Mouse (Mus musculus) liver, embryonic 13.5 days (tissue): ENCODE data around the gene Cep295. TPM values are rescaled to one million over a fixed set of nuclear protein-coding genes. Genes with fewer than 3 reads are reported as not detected.
"Not testable (repeated sequence)": the region's sequence is repeated elsewhere in the genome, so short reads cannot be mapped to it uniquely, and the experiment has no call there.

Experiments used
- ATAC-seq: fragments of 200-750 bp; cut with Nextera tagmentation; 2 replicates; pipeline ENCODE4 v1.8.0; 2017; ENCODE audit warnings: low read depth, mild to moderate bottlenecking, moderate number of reproducible peaks, moderate library complexity
- DNase-seq: peaks from one replicate; pipeline ENCODE4 v3.0.0; 2022
- H3K27ac ChIP-seq: fragments of 300-500 bp; sonication (generic); 2 replicates; pipeline ENCODE4 v1.5.1; 2015; ENCODE audit warnings: moderate library complexity, mild to moderate bottlenecking, inconsistent platforms
- H3K27me3 ChIP-seq: fragments of 300-500 bp; sonication (generic); 2 replicates; pipeline ENCODE4 v1.6.1; 2015; ENCODE audit warnings: mild to moderate bottlenecking, inconsistent platforms
- H3K36me3 ChIP-seq: fragments of 300-500 bp; sonication (generic); 2 replicates; pipeline ENCODE4 v1.6.1; 2015; ENCODE audit warnings: mild to moderate bottlenecking, inconsistent platforms
- H3K4me1 ChIP-seq: fragments of 300-500 bp; sonication (generic); replicated peaks from 2 replicates; pipeline ENCODE4 v1.6.1; 2015; ENCODE audit warnings: inconsistent platforms
- H3K4me2 ChIP-seq: fragments of 300-500 bp; sonication (generic); 2 replicates; pipeline ENCODE4 v1.6.1; 2015; ENCODE audit warnings: inconsistent platforms, mild to moderate bottlenecking, moderate library complexity
- H3K4me3 ChIP-seq: fragments of 300-500 bp; sonication (generic); replicated peaks from 2 replicates; pipeline ENCODE4 v1.5.1; 2015; ENCODE audit warnings: mild to moderate bottlenecking, inconsistent platforms
- H3K9ac ChIP-seq: fragments of 300-500 bp; sonication (generic); 2 replicates; pipeline ENCODE4 v1.6.1; 2015; ENCODE audit warnings: mild to moderate bottlenecking, inconsistent platforms
- H3K9me3 ChIP-seq: fragments of 300-500 bp; sonication (generic); replicated peaks from 2 replicates; pipeline ENCODE4 v1.6.1; 2016; ENCODE audit warnings: inconsistent platforms
- WGBS: fragments of 180-500 bp; shearing (Covaris S2); methylation state at CpG from one replicate; pipeline ENCODE4 v1.1.7; 2015; ENCODE audit not compliant: insufficient replicate concordance; 5-methylcytosine and 5-hydroxymethylcytosine counted together
- polyA plus RNA-seq: library from polyadenylated mRNA; unstranded; fragments of >200 nt; fragmentation: Nextera tagmentation; extraction: Ambion mirVana; gene quantifications from 2 replicates; pipeline ENCODE4 v1.2.1, GENCODE M21; 2015

Cep295 gene
- polyA plus RNA-seq, 1 experiment from 2014 or later, result 8.5 TPM

DNA sequence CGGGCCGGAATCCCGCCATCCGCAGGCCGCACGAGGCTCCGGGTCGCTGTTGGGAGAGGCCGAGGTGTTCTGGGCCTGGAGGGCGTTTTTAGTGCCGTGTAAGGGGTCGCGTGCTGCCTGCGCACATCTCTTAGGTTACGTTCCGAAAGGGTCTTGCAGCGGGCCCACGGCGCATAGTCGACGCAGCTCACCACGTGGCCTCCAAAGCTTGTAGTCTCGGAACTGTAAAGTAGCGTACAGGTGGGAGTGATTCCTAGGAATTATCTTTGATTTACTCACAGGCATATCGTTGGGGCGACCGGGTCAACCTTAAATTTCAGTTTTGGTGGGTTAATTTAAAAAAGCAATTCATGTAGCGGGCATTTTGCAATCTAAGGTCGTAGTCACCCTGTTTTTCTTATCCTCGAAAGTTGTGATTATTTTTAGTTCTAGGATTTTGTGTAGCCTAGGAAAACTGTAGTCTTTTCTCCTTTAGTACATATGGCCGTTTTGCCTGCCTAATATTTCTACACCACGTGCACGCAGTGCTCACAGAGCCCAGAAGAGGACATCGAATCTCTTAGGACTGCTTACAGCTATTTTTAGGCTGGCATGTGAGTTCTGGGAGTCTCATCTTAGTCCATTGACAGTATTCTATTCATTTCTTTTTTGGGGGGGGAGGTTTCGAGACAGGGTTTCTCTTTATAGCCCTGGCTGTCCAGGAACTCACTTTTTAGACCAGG, 51.0 kb downstream of the Cep295 start, which contains the start of gene 4931406C07Rik:
TSS of gene 4931406C07Rik (minus strand) at position 51 of the 722 bp plus-strand sequence.
- H3K4me2 ChIP-seq, result peak within 1 kb of the TSS; percentile 93
- peak within 1 kb of the TSS; percentile 96 for H3K9ac ChIP-seq
- WGBS, result under 1% methylated on average over 35 of the region's 35 CpGs
- no peaks in the 10 kb centered on the region for H3K9me3 ChIP-seq
- DNase-seq (no peak), ATAC-seq (no peak)
- H3K27ac ChIP-seq, result peak within 1 kb of the TSS; percentile 92
- peak within 1 kb of the TSS; percentile 91 for H3K4me3 ChIP-seq
- no peaks in the 10 kb centered on the region for H3K27me3 ChIP-seq
- peaks cover 41% of the 10 kb centered on the region for H3K36me3 ChIP-seq
- peaks cover 56% of the 10 kb centered on the region for H3K4me1 ChIP-seq

DNA sequence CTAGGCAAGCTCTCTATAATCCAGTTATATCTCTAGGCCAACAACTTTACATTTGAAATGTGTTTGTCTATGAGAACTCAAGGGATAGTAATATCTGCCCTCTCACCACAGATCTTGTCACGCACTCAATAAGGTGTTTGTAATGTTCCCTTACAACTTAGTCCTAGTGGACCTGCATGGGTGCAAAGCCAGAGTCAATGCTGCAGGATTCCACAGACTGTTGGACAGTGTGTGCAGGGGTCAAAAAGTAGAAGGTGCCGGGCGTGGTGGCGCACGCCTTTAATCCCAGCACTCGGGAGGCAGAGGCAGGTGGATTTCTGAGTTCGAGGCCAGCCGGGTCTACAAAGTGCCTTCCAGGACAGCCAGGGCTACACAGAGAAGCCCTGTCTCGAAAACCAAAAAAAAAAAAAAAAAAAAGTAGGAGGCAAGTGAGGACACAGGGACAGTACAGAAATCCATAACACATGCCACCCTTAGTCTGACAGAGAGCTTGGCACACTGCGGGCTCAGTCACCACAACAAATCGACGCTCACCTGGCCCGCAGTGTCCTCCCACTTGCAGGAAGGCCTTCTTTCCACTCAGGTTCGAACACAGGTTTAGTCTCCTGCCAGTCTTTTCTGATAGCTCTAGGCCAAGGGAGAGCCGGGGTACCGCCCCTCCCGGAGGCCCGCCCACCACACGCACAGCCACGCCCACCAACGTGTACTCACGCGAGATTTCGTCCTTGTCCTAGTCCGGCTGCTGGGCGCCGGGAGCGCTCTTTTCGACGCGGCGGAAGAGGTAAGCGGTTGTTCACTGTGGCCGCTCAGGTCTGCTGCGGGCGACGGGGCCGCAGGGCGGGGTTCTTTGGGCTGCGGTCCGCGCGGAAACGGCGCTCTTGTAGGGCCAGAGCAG, 51.8 kb downstream of the Cep295 start, which contains the start of gene Taf1d:
TSS of gene Taf1d (plus strand) at position 712 of the 895 bp plus-strand sequence.
- Histone ChIP-seq H3K4me3 (peak within 1 kb of the TSS; percentile 91), H3K4me2 (peak within 1 kb of the TSS; percentile 93), H3K9me3 (no peaks in the 10 kb centered on the region), H3K9ac (peak within 1 kb of the TSS; percentile 96), H3K36me3 (peaks cover 35% of the 10 kb centered on the region), H3K4me1 (peaks cover 60% of the 10 kb centered on the region), H3K27ac (peak within 1 kb of the TSS; percentile 92), H3K27me3 (no peaks in the 10 kb centered on the region)
- ATAC-seq (peak; percentile 94), DNase-seq (peak; percentile 96)
- 9% methylated on average over 45 of the region's 45 CpGs for WGBS

DNA sequence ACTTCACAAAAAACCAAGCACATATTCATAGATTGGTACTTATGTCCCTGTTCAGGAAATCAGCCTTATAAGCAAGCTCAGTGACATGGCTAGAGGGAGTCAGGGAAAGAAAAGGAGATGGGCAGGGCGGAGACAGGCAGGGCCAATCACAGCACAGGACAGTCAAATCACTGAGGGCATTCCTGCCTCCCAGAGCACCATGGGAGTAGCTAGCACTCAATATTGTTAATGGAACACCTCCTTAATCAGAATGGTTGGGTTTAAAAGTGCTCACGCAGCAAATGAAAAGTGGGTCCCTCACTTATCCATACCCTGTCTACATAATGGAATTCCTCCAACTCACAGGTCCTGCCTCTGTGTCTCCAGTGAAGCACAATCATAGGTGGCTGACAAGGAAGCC, 54.7 kb downstream of the Cep295 start:
- ATAC-seq, result no peak
- 81% methylated on average over 2 of the region's 2 CpGs for WGBS
- Histone ChIP-seq H3K27me3 (no peaks in the 10 kb centered on the region), H3K36me3 (peaks cover 8% of the 10 kb centered on the region), H3K4me3 (no peak overlapping the region), H3K4me2 (no peak overlapping the region), H3K27ac (no peak overlapping the region), H3K9ac (no peak overlapping the region), H3K4me1 (peaks cover 36% of the 10 kb centered on the region), H3K9me3 (no peaks in the 10 kb centered on the region)
- no peak for DNase-seq

DNA sequence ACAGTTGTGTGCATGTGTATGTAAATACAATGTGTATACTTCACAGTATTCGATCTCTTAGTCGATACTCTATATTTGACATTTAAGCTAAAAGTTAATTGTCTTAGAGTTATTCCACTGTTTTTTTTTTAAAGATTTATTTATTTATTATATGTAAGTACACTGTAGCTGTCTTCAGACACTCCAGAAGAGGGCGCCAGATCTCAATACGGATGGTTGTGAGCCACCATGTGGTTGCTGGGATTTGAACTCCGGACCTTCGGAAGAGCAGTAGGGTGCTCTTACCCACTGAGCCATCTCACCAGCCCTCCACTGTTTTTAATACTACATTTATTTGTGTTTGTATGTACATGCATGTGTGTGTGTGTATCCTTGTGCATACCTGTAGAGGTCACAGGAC, 55.6 kb downstream of the Cep295 start:
- WGBS, result 66% methylated on average over 6 of the region's 6 CpGs
- H3K4me2 ChIP-seq, H3K9ac ChIP-seq, H3K4me3 ChIP-seq, ATAC-seq, H3K36me3 ChIP-seq, H3K27me3 ChIP-seq, H3K9me3 ChIP-seq, DNase-seq, H3K27ac ChIP-seq: not testable (repeated sequence)
- H3K4me1 ChIP-seq, result peaks cover 27% of the 10 kb centered on the region

DNA sequence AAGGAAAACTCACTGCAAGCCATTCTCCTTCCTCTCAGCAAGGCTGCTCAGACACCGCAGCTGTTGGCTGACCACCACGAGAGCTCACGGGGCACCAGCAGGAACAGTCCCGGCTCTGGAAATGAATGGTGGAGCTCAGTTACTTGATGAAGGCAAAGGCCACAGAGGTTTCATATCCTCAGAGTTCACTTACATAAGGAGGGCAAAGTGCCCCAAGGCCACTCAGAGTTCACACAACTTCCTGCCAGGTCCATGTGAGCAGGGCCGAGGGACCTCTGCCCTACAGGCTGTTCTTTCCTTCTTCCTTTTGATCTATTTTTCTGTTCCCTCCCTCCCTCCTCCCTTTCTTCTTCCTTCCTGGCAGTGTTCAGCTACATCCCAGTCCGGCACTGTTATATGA, 56.2 kb downstream of the Cep295 start:
- Histone ChIP-seq H3K4me1 (peaks cover 23% of the 10 kb centered on the region), H3K4me3 (no peak overlapping the region), H3K9ac (no peak overlapping the region), H3K9me3 (no peaks in the 10 kb centered on the region), H3K27me3 (no peaks in the 10 kb centered on the region), H3K27ac (peak overlapping the region; percentile 63), H3K4me2 (peak overlapping the region; percentile 13), H3K36me3 (no peaks in the 10 kb centered on the region)
- DNase-seq, result no peak
- 49% methylated on average over 6 of the region's 6 CpGs for WGBS
- ATAC-seq, result no peak

DNA sequence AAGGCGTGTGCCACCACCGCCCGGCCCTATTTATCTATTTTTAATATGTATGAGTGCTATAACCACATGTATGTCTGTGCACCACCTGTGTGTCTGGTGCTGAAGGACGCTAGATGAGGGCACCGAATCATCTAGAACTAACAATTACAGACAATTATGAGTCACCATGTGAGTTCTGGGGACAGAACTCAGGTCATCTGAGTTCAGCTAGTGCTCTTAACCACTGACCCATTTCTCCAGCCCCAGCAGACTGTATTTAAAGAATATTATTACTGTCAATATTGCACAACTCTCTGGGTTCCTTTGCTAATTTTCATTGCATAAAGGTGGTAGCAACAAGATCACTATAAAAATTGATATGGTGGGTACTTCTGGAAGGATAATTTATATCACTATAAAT, 57.5 kb downstream of the Cep295 start:
- no peaks in the 10 kb centered on the region for H3K36me3 ChIP-seq
- H3K4me3 ChIP-seq, result no peak overlapping the region
- H3K4me2 ChIP-seq, result no peak overlapping the region
- 64% methylated on average over 5 of the region's 5 CpGs for WGBS
- H3K27me3 ChIP-seq, result no peaks in the 10 kb centered on the region
- peaks cover 15% of the 10 kb centered on the region for H3K4me1 ChIP-seq
- H3K9me3 ChIP-seq, result no peaks in the 10 kb centered on the region
- no peak overlapping the region for H3K9ac ChIP-seq
- ATAC-seq (no peak), DNase-seq (no peak)
- H3K27ac ChIP-seq, result no peak overlapping the region

DNA sequence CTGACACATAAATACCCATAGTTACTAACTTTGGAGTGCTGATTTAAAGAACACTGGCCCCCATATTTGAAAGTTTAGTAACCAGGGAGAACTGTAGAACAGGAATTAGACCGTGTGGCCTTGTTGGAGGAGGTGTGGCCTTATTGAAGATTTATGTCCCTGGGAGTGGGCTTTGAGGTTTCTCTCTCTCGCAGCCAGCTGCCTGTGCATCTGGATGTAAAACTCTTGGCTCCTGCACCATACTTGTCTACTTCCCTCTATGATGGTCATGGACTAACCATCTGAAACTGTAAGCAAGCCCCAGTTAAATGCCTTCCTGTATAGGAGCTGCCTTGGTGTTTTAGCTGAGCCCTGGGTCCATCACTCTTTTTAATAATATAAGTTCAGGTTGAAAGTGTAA, 59.1 kb downstream of the Cep295 start:
- whole genome bisulfite sequencing, result 33% methylated on average over 2 of the region's 2 CpGs
- Histone ChIP-seq H3K36me3 (no peaks in the 10 kb centered on the region), H3K4me2 (no peak overlapping the region), H3K4me3 (no peak overlapping the region), H3K9ac (no peak overlapping the region), H3K27ac (no peak overlapping the region), H3K4me1 (peaks cover 8% of the 10 kb centered on the region; the same call in 1 of the 2 replicates), H3K9me3 (no peaks in the 10 kb centered on the region), H3K27me3 (no peaks in the 10 kb centered on the region)
- no peak for DNase-seq
- ATAC-seq, result no peak

DNA sequence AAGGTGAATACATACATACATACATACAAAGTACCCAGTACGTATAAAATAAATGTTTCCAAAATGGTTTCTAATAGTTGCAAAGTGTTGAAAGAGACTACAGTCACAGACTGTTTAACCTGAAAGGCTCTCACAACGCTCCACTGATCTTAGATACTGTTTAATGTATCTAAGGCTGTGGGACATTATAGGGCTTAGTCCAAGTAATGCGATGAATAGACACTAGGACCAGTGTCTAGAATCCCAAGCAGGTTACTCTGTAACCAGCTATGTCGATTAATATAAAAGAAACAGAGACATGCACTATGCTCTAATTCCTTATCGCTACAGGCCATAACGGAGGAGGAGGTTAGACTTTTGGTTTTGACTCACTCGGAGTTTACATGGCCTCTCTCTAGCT, 60.5 kb downstream of the Cep295 start:
- Histone ChIP-seq H3K27ac (no peak overlapping the region), H3K27me3 (no peaks in the 10 kb centered on the region), H3K9me3 (no peaks in the 10 kb centered on the region), H3K36me3 (0 out of 2 replicates have a peak, but pooled peaks cover 2% of the 10 kb centered on the region), H3K4me1 (peaks cover 8% of the 10 kb centered on the region; the same call in 1 of the 2 replicates), H3K4me3 (no peak overlapping the region), H3K9ac (no peak overlapping the region), H3K4me2 (no peak overlapping the region)
- ATAC-seq, result no peak
- DNase-seq, result no peak
- 75% methylated on average over 7 of the region's 7 CpGs for WGBS

DNA sequence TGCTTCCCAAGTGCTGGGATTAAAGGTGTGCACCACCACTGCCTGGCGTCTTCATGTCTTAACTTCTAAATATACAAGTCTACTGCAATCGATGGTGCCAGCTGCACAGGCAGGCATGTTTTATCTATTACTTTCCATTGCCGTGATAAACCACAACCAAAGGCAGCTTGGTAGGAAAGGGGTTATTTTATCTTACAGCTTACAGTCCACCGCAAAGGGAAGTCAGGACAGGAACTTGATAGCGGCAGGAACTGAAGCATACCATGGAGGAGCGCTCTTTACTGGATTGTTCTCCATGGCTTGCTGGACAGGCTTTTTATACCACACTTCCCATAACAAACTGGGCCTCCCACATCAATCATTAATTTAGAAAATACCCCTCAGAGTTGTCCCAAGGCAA, 68.3 kb downstream of the Cep295 start:
- WGBS, result 15% methylated on average over 6 of the region's 6 CpGs
- Histone ChIP-seq H3K27ac (peak overlapping the region; percentile 59), H3K27me3 (no peaks in the 10 kb centered on the region), H3K9me3 (no peaks in the 10 kb centered on the region), H3K9ac (no peak overlapping the region), H3K4me3 (no peak overlapping the region), H3K4me1 (peaks cover 32% of the 10 kb centered on the region), H3K4me2 (peak overlapping the region; percentile 19; the same call in 1 of the 2 replicates), H3K36me3 (0 out of 2 replicates have a peak, but pooled peaks cover 2% of the 10 kb centered on the region)
- DNase-seq (peak; percentile 62), ATAC-seq (peak; percentile 82)

DNA sequence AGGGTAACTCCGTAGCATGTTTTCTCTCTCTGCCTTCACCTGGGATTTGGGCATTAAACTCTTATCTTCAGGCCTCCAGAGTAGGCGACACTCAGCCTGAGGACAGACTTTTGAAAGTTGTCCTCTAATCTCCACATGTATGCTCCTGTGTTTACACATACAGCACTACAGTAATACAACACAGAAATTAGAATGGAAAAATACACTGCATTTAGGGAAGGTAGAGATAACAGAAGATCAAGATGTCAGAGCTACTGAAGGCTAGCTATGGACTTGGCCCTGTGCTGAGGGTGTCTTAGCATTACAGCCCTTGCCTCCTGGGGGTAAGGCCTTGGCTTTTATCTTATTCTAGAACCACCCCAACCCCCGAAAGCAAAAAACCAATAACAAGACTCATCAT, 69.2 kb downstream of the Cep295 start:
- H3K4me3 ChIP-seq, result no peak overlapping the region
- 0 out of 2 replicates have a peak, but pooled peaks have one; percentile 18 for ATAC-seq
- WGBS, result 37% methylated on average over 3 of the region's 3 CpGs
- peaks cover 32% of the 10 kb centered on the region for H3K4me1 ChIP-seq
- 0 out of 2 replicates have a peak, but pooled peaks cover 2% of the 10 kb centered on the region for H3K36me3 ChIP-seq
- no peak overlapping the region for H3K4me2 ChIP-seq
- no peak overlapping the region for H3K9ac ChIP-seq
- H3K27ac ChIP-seq, result no peak overlapping the region
- H3K9me3 ChIP-seq, result no peaks in the 10 kb centered on the region
- H3K27me3 ChIP-seq, result no peaks in the 10 kb centered on the region
- DNase-seq, result no peak

DNA sequence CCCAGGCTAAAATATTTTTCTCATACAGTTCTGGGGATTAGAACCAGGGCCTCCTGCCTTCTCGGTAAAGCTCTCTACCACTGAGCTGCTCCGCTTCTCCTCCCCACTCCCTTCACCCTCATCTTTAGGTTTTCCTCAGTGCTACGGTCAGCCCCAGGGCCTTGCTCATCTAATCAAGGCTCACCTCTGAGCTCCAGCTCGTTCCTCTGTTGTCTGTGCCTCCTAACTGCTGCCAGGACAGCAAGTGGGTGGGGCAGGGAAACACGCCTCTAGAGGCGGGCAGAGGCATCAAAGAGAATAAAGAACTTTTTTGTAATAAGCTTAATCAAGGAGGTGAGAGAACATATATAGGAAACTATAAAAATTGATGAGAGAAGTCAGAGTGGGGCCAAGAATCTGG, 69.7 kb downstream of the Cep295 start:
- no peak overlapping the region for H3K4me2 ChIP-seq
- DNase-seq (no peak), ATAC-seq (no peak)
- WGBS, result 39% methylated on average over 6 of the region's 6 CpGs
- no peak overlapping the region for H3K4me3 ChIP-seq
- no peak overlapping the region for H3K9ac ChIP-seq
- H3K27ac ChIP-seq, result no peak overlapping the region
- H3K4me1 ChIP-seq, result peaks cover 32% of the 10 kb centered on the region
- H3K36me3 ChIP-seq, result 0 out of 2 replicates have a peak, but pooled peaks cover 2% of the 10 kb centered on the region
- H3K27me3 ChIP-seq, result no peaks in the 10 kb centered on the region
- H3K9me3 ChIP-seq, result no peaks in the 10 kb centered on the region
